Mouse (Mus musculus) heart, adult 10 weeks (tissue): ENCODE data around the gene Mrps26. TPM values are rescaled to one million over a fixed set of nuclear protein-coding genes. Genes with fewer than 3 reads are reported as not detected.

Source experiments
- polyA plus RNA-seq: library from polyadenylated mRNA; stranded (reverse); fragments of 350-450 nt; fragmentation: Illumina TruSeq; extraction: RNeasy Lipid Tissue Mini Kit (QIAGEN cat#74804); gene quantifications from one replicate; pipeline ENCODE4 v1.2.3, GENCODE M21; 2014; ENCODE audit warnings: low read depth, low replicate concordance

Gene Mrps26
- polyA plus RNA-seq, result 38.3 TPM

DNA sequence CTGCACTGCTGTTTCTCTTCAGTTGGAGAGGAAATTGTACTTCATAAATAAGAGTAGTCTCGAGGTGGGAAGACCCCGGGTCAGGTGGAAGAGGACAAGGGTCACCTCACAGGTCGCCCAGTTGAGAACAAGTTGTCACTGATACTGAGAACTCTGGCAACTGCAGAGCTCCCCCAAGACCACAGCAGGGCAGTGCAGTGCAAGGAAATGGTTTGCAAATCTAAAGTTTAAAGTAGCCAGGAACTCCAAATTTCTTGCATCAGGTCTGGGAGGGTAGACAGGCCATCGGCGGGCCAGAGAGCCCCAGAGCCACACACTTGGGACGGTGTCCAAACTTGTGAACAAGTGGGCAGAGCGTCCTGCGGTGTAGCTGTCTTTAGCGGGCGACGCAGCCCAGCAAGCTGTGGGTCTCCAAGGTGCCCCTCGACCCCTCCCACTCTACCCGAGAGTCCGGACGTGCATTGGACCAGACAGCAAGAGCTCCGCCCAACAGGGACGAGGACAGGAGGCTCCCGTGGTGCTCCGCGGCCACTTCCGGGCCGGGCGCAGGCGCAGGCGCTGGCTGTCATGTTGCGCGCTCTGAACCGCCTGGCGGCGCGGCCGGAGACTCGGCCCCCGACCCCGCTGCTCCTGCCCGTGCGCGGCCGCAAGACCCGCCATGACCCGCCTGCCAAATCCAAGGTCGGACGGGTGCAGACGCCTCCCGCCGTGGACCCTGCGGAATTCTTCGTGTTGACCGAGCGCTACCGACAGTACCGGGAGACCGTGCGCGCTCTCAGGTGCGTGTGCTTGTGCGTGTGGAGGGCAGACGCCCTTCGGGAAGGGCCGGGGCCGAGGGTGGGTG is at the start of gene Mrps26:
TSS of gene Mrps26 (plus strand) at position 531 of the 844 bp plus-strand sequence.

DNA sequence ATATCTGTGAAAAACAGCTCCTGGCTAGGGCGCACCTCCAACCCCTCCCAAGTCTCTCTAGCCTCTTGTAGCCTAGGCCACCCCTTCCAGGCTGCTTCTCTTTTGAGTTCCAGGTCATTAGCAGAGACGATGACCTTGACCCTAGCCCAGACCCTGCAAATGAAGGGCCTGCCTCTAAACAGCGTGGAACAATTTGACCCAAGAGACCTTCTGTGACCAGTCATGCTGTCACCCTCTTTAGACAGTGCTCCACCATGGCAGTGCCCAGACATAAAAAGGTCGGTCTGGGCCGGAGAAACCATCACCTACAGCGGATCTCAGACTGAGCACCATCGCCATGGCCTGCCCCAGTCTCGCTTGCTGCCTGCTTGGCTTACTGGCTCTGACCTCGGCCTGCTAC is 12.3 kb downstream of the Mrps26 start, which contains the start of gene Oxt:
TSS of gene Oxt (plus strand) at position 301 of the 400 bp plus-strand sequence.

DNA sequence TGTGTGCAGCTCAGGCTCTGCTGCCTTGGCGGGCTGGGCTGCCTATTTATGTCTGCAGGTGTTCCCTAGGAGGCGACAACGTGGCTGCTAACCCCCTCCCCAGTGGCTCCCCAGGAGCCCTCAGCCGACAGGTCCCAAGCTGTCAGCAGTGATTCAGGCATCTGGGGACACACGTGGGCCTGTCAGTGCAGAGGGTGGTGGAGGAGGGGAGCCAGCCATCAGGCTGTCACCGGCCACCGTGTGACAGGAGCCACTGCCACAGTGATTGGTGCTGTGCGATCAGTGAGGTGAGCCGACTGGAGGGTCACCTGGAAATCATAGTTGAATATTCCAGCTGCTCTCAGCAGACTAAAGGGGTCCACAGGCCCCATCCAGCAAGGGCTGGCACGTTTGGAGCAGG is 19.0 kb downstream of the Mrps26 start, which contains the start of gene Avp:
TSS of gene Avp (minus strand) at position 3 of the 400 bp plus-strand sequence.

Other genes with a start within 250 kb of the Mrps26 start
- 9.0 TPM for gene Cpxm1, start 166.2 kb upstream of the Mrps26 start, polyA plus RNA-seq
- not detected for gene Gm28372, start 158.5 kb upstream of the Mrps26 start, polyA plus RNA-seq
- gene 1700020A23Rik, start 158.5 kb upstream of the Mrps26 start, polyA plus RNA-seq, result not detected
- not detected for gene Tmem239, start 157.3 kb upstream of the Mrps26 start, polyA plus RNA-seq
- 35.1 TPM for gene Vps16, start 139.4 kb upstream of the Mrps26 start, polyA plus RNA-seq
- 7.9 TPM for gene Pced1a, start 139.0 kb upstream of the Mrps26 start, polyA plus RNA-seq
- gene Ptpra, start 113.5 kb upstream of the Mrps26 start, polyA plus RNA-seq, result 38.9 TPM
- not detected for gene Oxt, start 12.4 kb downstream of the Mrps26 start, polyA plus RNA-seq
- not detected for gene Avp, start 18.8 kb downstream of the Mrps26 start, polyA plus RNA-seq
- 7.6 TPM for gene Fastkd5, start 66.3 kb downstream of the Mrps26 start, polyA plus RNA-seq
- gene Ubox5, start 66.3 kb downstream of the Mrps26 start, polyA plus RNA-seq, result 4.2 TPM
- 6.1 TPM for gene Lzts3, start 79.1 kb downstream of the Mrps26 start, polyA plus RNA-seq
- gene Ddrgk1, start 100.9 kb downstream of the Mrps26 start, polyA plus RNA-seq, result 105 TPM
- gene Itpa, start 103.9 kb downstream of the Mrps26 start, polyA plus RNA-seq, result 40.9 TPM
- not detected for gene Slc4a11, start 133.8 kb downstream of the Mrps26 start, polyA plus RNA-seq